Mouse (Mus musculus): Measurements from ENCODE around the gene Ptges2. TPM values are rescaled to one million over a fixed set of nuclear protein-coding genes. Genes with fewer than 3 reads are reported as not detected.
A peak's percentile ranks its signal among the peaks of the same experiment; 100 is the strongest.

Gene Ptges2
- total and polyA plus RNA-seq, 3 experiments, result 6.8 to 13.8 (median 11.5) TPM

- TF ChIP-seq GATA1 (IDR thresholded peaks at IDR 0.05; ENCODE audit: borderline replicate concordance, low read length), result no peak
- TF ChIP-seq TAL1 (conservative IDR thresholded peaks at IDR 0.05; ENCODE audit: low read depth, low read length), result no peak
- Histone ChIP-seq H3K27me3 (ENCODE audit: insufficient read depth, low read length) (no peaks in the 10 kb centered on the region), H3K9me3 (replicated peaks) (no peaks in the 10 kb centered on the region), H3K36me3 (replicated peaks) (peaks cover 45% of the 10 kb centered on the region), H3K4me3 (ENCODE audit: low read depth, low read length) (no peak overlapping the region), H3K4me1 (ENCODE audit: insufficient read depth, low read depth, low read length) (peaks cover 45% of the 10 kb centered on the region)
- ATAC-seq (ENCODE audit: extremely low read depth, insufficient number of reproducible peaks, low FRiP score, poor library complexity, severe bottlenecking) (no peak), DNase-seq (ENCODE audit: low spot score) (no peak)
Observed at GRCm38 (mm10) chr2:32448480-32448879, 52.8 kb downstream of the Ptges2 start.

GRCm38 (mm10) chr2:32449761-32450754, 54.4 kb downstream of the Ptges2 start, which contains the start of gene Naif1:
Naif1 (plus strand) TSS chr2:32450457.
- DNase-seq (ENCODE audit: low spot score), result peak; percentile 14
- ATAC-seq (ENCODE audit: extremely low read depth, insufficient number of reproducible peaks, low FRiP score, poor library complexity, severe bottlenecking), result no peak

GRCm38 (mm10) chr2:32450881-32451844, 55.5 kb downstream of the Ptges2 start, which contains the start of gene Slc25a25:
Slc25a25 (minus strand) TSS chr2:32451445.
- TF ChIP-seq GATA2 (IDR thresholded peaks at IDR 0.05; ENCODE audit: borderline replicate concordance, low read depth, low read length), result no peak
- no peak for TF ChIP-seq TAL1 (conservative IDR thresholded peaks at IDR 0.05; ENCODE audit: low read depth, low read length)
- no peak for TF ChIP-seq CTCF (IDR thresholded peaks at IDR 0.05; ENCODE audit: low read depth, low read length)
- TF ChIP-seq GATA1 (IDR thresholded peaks at IDR 0.05; ENCODE audit: borderline replicate concordance, low read length), result no peak
- TF ChIP-seq POLR2AphosphoS5 (IDR thresholded peaks at IDR 0.05; ENCODE audit: insufficient replicate concordance, low read depth, low read length), result no peak
- H3K9me3 ChIP-seq (replicated peaks), result no peaks in the 10 kb centered on the region
- no peaks in the 10 kb centered on the region for H3K27me3 ChIP-seq (ENCODE audit: insufficient read depth, low read length)
- peak; percentile 92 for DNase-seq (ENCODE audit: low spot score)
- H3K36me3 ChIP-seq (replicated peaks), result peaks cover 43% of the 10 kb centered on the region
- ATAC-seq (ENCODE audit: extremely low read depth, insufficient number of reproducible peaks, low FRiP score, poor library complexity, severe bottlenecking), result peak; percentile 68
- H3K4me3 ChIP-seq (ENCODE audit: low read depth, low read length), result peak within 1 kb of the TSS; percentile 81
- peaks cover 58% of the 10 kb centered on the region for H3K4me1 ChIP-seq (ENCODE audit: insufficient read depth, low read depth, low read length)

More at GRCm38 (mm10) chr2:32449761-32450754, 54.4 kb downstream of the Ptges2 start, which contains the start of gene Naif1:
- Histone ChIP-seq H3K27me3 (ENCODE audit: insufficient read depth, low read length) (no peaks in the 10 kb centered on the region), H3K4me3 (ENCODE audit: low read depth, low read length) (peak within 1 kb of the TSS; percentile 81), H3K4me1 (ENCODE audit: insufficient read depth, low read depth, low read length) (peaks cover 57% of the 10 kb centered on the region), H3K9me3 (replicated peaks) (no peaks in the 10 kb centered on the region), H3K36me3 (replicated peaks) (peaks cover 42% of the 10 kb centered on the region)
- TF ChIP-seq CTCF (IDR thresholded peaks at IDR 0.05; ENCODE audit: low read depth, low read length) (no peak), TAL1 (conservative IDR thresholded peaks at IDR 0.05; ENCODE audit: low read depth, low read length) (no peak), GATA2 (IDR thresholded peaks at IDR 0.05; ENCODE audit: borderline replicate concordance, low read depth, low read length) (no peak), POLR2AphosphoS5 (IDR thresholded peaks at IDR 0.05; ENCODE audit: insufficient replicate concordance, low read depth, low read length) (no peak), GATA1 (IDR thresholded peaks at IDR 0.05; ENCODE audit: borderline replicate concordance, low read length) (no peak)

DNA sequence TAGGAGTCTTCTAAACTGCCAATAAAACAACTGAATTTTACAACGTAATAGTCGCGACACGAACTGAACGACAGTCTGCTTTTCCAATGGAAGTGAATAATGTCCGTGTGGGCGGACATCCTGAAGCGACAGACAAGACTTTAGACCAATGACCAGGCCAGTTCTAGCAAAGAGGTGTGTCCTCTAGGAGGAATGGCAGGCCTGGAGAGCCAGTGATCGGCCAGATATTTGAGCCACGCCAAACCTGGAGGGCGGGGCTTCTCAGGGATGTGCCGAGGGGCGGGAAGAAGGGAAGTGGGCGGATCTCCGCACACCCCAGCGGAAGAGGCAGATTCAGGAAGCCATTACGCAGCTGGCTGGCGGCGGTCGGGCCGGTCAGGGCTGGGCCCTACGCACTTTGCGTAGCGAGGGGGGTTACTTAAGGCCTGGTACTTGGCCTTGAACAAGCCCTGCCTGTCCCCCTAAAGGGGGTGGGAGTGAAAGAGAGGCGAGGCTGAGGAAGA, 56.2 kb downstream of the Ptges2 start:
- Histone ChIP-seq H3K36me3 (replicated peaks) (peaks cover 43% of the 10 kb centered on the region), H3K27me3 (ENCODE audit: insufficient read depth, low read length) (no peaks in the 10 kb centered on the region), H3K4me3 (ENCODE audit: low read depth, low read length) (peak overlapping the region; percentile 81), H3K4me1 (ENCODE audit: insufficient read depth, low read depth, low read length) (peaks cover 60% of the 10 kb centered on the region), H3K9me3 (replicated peaks) (no peaks in the 10 kb centered on the region)
- ATAC-seq (ENCODE audit: extremely low read depth, insufficient number of reproducible peaks, low FRiP score, poor library complexity, severe bottlenecking) (peak; percentile 94), DNase-seq (ENCODE audit: low spot score) (peak; percentile 92)
- TF ChIP-seq POLR2AphosphoS5 (IDR thresholded peaks at IDR 0.05; ENCODE audit: insufficient replicate concordance, low read depth, low read length) (no peak), GATA2 (IDR thresholded peaks at IDR 0.05; ENCODE audit: borderline replicate concordance, low read depth, low read length) (no peak), CTCF (IDR thresholded peaks at IDR 0.05; ENCODE audit: low read depth, low read length) (no peak), TAL1 (conservative IDR thresholded peaks at IDR 0.05; ENCODE audit: low read depth, low read length) (no peak), GATA1 (IDR thresholded peaks at IDR 0.05; ENCODE audit: borderline replicate concordance, low read length) (no peak)

DNA sequence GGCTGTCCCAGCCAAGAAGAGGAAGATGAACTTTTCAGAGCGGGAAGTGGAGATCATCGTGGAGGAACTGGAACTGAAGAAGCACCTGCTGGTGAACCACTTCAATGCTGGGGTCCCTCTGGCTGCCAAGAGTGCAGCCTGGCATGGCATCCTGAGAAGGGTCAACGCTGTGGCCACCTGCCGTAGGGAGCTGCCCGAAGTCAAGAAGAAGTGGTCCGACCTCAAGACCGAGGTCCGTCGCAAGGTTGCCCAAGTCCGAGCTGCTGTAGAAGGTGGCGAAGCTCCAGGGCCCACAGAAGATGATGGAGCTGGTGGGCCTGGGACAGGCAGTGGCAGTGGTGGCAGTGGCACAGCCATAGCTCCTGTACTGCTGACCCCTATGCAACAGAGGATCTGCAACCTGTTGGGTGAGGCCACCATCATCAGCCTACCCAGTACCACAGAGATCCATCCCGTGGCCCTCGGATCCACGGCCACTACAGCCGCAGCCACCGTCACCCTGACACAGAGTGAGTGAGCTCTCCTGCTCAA, 56.8 kb downstream of the Ptges2 start:
- ATAC-seq (ENCODE audit: extremely low read depth, insufficient number of reproducible peaks, low FRiP score, poor library complexity, severe bottlenecking) (no peak), DNase-seq (ENCODE audit: low spot score) (no peak)
- peaks cover 58% of the 10 kb centered on the region for H3K4me1 ChIP-seq (ENCODE audit: insufficient read depth, low read depth, low read length)

More for the DNA sequence above, 56.8 kb downstream of the Ptges2 start:
- no peak for TF ChIP-seq POLR2AphosphoS5 (IDR thresholded peaks at IDR 0.05; ENCODE audit: insufficient replicate concordance, low read depth, low read length)
- no peak for TF ChIP-seq CTCF (IDR thresholded peaks at IDR 0.05; ENCODE audit: low read depth, low read length)
- no peak for TF ChIP-seq GATA1 (IDR thresholded peaks at IDR 0.05; ENCODE audit: borderline replicate concordance, low read length)
- TF ChIP-seq GATA2 (IDR thresholded peaks at IDR 0.05; ENCODE audit: borderline replicate concordance, low read depth, low read length), result no peak
- TF ChIP-seq TAL1 (conservative IDR thresholded peaks at IDR 0.05; ENCODE audit: low read depth, low read length), result no peak
- Histone ChIP-seq H3K36me3 (replicated peaks) (peaks cover 40% of the 10 kb centered on the region), H3K9me3 (replicated peaks) (no peaks in the 10 kb centered on the region), H3K27me3 (ENCODE audit: insufficient read depth, low read length) (no peaks in the 10 kb centered on the region), H3K4me3 (ENCODE audit: low read depth, low read length) (peak overlapping the region; percentile 81)
